Mouse (Mus musculus) bone marrow, adult 2 months (tissue): ENCODE results near the gene Scap. TPM values are rescaled to one million over a fixed set of nuclear protein-coding genes. Genes with fewer than 3 reads are reported as not detected.
A peak's percentile ranks its signal among the peaks of the same experiment; 100 is the strongest.

Experiments
- H3K27ac ChIP-seq: fragments of 200-500 bp; 2 replicates; pipeline ENCODE4 v1.5.1; 2012; ENCODE audit warnings: low read depth, mild to moderate bottlenecking, control low read depth, inconsistent platforms, low read length; ENCODE audit not compliant: control insufficient read depth, poor library complexity, insufficient read depth
- H3K4me1 ChIP-seq: fragments of 200-500 bp; 2 replicates; pipeline ENCODE4 v1.6.1; 2011; ENCODE audit warnings: low read length; ENCODE audit not compliant: control insufficient read depth, insufficient read depth
- H3K4me3 ChIP-seq: fragments of 200-500 bp; replicated peaks from 2 replicates; pipeline ENCODE3; 2011; ENCODE audit warnings: mild to moderate bottlenecking, low read depth, low read length, control low read depth; ENCODE audit not compliant: control insufficient read depth
- CTCF ChIP-seq: fragments of 200-500 bp; IDR thresholded peaks from 2 replicates; pipeline ENCODE4 v1.5.1; 2011; ENCODE audit warnings: low read length, control low read depth; ENCODE audit not compliant: control insufficient read depth, insufficient read depth
- POLR2A ChIP-seq: fragments of 200-500 bp; IDR thresholded peaks from 2 replicates; pipeline ENCODE4 v1.6.1; 2011; ENCODE audit warnings: low read depth, mild to moderate bottlenecking, control low read depth, low read length, borderline replicate concordance; ENCODE audit not compliant: control insufficient read depth
- WGBS: fragments of 180-500 bp; shearing (Covaris S2); methylation state at CpG from one replicate; pipeline ENCODE4 v1.1.7; 2018; 5-methylcytosine and 5-hydroxymethylcytosine counted together
- polyA plus RNA-seq: library from polyadenylated mRNA; stranded (reverse); fragments of >200 nt; gene quantifications from 2 replicates; pipeline ENCODE4 v1.2.4, GENCODE M21; 2011; ENCODE audit warnings: low replicate concordance; ENCODE audit not compliant: missing spikeins, insufficient read depth, insufficient read length

Scap gene
- polyA plus RNA-seq = 8.3 and 10.7 TPM in 2 replicates

- Histone ChIP-seq H3K4me1 (peaks cover 4% of the 10 kb centered on the region; the same call in 1 of the 2 replicates), H3K4me3 (peak within 1 kb of the TSS; percentile 70), H3K27ac (peak within 1 kb of the TSS; percentile 46; the same call in 1 of the 2 replicates)
- WGBS = under 1% methylated on average over 78 of the region's 78 CpGs
- TF ChIP-seq CTCF = peak; percentile 98
- TF ChIP-seq POLR2A = peak; percentile 59; the same call in 1 of the 2 replicates
These were observed at the start of gene Scap for GRCm38 (mm10) chr9:110333135-110333895. Gene Scap (plus strand): TSS chr9:110333288.

GRCm38 (mm10) chr9:110284075-110284697 is 48.9 kb upstream of the Scap start:
- Histone ChIP-seq H3K4me1 (no peaks in the 10 kb centered on the region), H3K4me3 (no peak overlapping the region), H3K27ac (no peak overlapping the region)
- 83% methylated on average over 10 of the region's 10 CpGs for WGBS
- TF ChIP-seq CTCF = no peak
- no peak for TF ChIP-seq POLR2A

- H3K4me1 ChIP-seq = no peaks in the 10 kb centered on the region
- no peak overlapping the region for H3K27ac ChIP-seq
- no peak overlapping the region for H3K4me3 ChIP-seq
- TF ChIP-seq POLR2A = no peak
- no peak for TF ChIP-seq CTCF
- 81% methylated on average over 7 of the region's 7 CpGs for WGBS
These were observed 45.7 kb upstream of the Scap start for GRCm38 (mm10) chr9:110287321-110287924.

GRCm38 (mm10) chr9:110293254-110293718 is 39.8 kb upstream of the Scap start:
- H3K4me1 ChIP-seq = no peaks in the 10 kb centered on the region
- H3K4me3 ChIP-seq = no peak overlapping the region
- TF ChIP-seq POLR2A = no peak
- no peak for TF ChIP-seq CTCF
- WGBS = 84% methylated on average over 12 of the region's 12 CpGs
- no peak overlapping the region for H3K27ac ChIP-seq

GRCm38 (mm10) chr9:110293873-110294415 is 39.1 kb upstream of the Scap start:
- WGBS = 89% methylated on average over 13 of the region's 13 CpGs
- Histone ChIP-seq H3K4me3 (no peak overlapping the region), H3K4me1 (no peaks in the 10 kb centered on the region), H3K27ac (no peak overlapping the region)
- TF ChIP-seq POLR2A (no peak), CTCF (no peak)

- TF ChIP-seq POLR2A = no peak
- no peak for TF ChIP-seq CTCF
- Histone ChIP-seq H3K4me1 (no peaks in the 10 kb centered on the region), H3K27ac (no peak overlapping the region), H3K4me3 (no peak overlapping the region)
- WGBS = 45% methylated on average over 3 of the region's 3 CpGs
These were observed 38.3 kb upstream of the Scap start for GRCm38 (mm10) chr9:110294786-110295185.

GRCm38 (mm10) chr9:110296867-110297627 is 36.0 kb upstream of the Scap start:
- 3% methylated on average over 5 of the region's 5 CpGs for WGBS
- TF ChIP-seq POLR2A (no peak), CTCF (peak; percentile 79)
- H3K4me1 ChIP-seq = no peaks in the 10 kb centered on the region

GRCm38 (mm10) chr9:110304516-110304915 is 28.6 kb upstream of the Scap start:
- Histone ChIP-seq H3K27ac (peak overlapping the region; percentile 60; the same call in 1 of the 2 replicates), H3K4me3 (peak overlapping the region; percentile 89), H3K4me1 (no peaks in the 10 kb centered on the region)
- WGBS = 3% methylated on average over 4 of the region's 4 CpGs
- TF ChIP-seq POLR2A = no peak
- peak; percentile 29; the same call in 1 of the 2 replicates for TF ChIP-seq CTCF

More at GRCm38 (mm10) chr9:110296867-110297627, 36.0 kb upstream of the Scap start:
- Histone ChIP-seq H3K27ac (no peak overlapping the region), H3K4me3 (no peak overlapping the region)
